Mouse (Mus musculus) embryo, embryonic 10 days (tissue): ENCODE data around the gene Rnf212.
A peak's percentile ranks its signal among the peaks of the same experiment; 100 is the strongest.

ENCODE experiments used
- DNase-seq: peaks from one replicate; pipeline ENCODE4 v3.0.0-alpha.2; 2015; ENCODE audit warnings: low spot score

Rnf212 gene

DNA sequence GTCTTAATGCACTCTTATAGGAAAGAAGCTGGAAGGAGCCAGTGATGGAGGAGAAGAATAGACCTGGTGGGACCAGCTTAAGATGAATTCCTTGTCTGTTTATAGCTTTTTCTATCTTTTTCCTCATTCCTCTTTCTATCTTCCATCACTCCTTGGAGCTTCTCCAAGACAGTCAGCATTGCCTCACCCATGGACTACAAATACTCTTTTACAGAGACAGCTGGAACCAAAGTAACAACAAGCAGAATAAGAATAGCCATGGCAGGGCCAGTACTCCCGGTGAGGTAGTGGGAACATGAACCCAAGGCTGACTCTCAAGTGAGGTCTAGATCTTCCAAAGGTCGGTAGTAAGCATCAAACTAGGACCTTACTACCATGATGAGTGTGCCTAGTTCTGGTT, 61.7 kb downstream of the Rnf212 start:
- DNase-seq = no peak

DNA sequence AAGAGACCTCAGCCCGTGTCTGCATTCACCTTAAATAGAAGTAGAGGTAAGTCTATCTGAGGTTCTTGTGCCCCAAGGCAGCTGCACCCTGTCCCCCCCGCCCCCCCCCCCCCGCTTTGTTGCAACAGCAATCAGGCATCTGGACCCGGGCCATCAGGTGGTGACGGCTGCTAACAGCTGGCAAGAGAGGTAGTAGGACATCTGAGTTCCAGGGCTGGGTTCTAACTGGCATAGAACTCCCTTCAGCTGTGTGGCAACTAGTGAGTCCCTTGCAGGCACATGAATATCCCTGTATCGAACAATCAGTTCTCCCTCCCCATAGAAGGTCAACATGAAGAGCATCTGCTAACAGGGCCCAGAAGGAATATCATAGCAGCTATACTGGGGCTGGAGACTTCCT, 62.8 kb downstream of the Rnf212 start:
- no peak for DNase-seq

DNA sequence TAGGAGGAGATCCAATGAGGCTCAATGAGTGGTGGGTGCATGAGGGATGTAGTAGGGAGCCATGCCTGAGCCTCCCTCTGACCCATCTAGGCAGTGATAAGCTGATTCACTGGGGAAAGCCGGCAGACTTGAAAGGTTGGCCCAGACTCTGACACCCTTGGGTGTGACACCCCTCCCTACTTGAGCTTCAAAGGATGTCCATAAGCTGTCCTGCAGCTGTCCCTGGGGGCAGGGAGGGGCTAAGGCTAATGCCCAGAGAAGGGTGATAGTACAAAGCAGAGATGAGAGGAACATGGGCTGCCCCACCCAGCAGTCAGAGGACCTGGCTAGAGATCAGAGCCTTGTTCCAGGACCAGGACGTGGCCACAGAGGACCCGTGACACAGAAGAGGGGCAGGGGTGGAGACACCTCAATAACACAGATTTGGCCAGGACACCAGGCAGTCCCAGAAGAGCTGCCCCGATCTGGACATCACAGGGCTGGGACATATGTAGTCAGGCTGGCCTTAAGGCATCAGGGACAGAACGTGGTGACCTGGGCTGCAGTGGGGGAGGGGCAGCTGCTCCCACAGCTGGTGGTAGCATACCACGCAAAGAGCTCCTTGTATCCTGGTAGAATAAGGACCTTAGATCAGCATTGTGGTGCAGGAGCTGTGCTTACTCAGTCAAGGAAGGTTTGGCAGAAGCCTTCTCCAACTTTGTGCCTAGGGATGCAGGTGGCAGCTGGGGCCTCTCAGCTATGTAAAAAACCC, 65.6 kb downstream of the Rnf212 start:
- DNase-seq = no peak

DNA sequence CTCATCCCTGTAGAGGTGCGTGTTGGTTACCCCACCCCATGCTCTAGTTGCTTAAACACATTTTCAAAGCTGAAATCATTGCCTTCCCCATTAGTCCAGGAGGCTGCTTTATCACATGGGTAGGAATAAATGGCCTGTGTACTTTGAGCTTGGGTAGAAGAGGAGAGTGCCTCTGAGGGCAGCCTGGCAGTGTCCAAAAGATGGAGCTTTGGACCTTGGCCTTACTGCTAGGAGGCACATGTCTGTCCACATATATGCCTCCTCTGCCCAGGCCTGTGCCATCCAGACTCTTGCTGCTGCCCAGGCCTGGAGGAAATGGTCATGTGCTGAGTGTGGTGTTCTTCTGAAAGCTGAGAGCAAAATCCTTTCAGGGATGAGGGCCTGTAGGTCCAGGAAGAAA, 66.4 kb downstream of the Rnf212 start:
- no peak for DNase-seq

DNA sequence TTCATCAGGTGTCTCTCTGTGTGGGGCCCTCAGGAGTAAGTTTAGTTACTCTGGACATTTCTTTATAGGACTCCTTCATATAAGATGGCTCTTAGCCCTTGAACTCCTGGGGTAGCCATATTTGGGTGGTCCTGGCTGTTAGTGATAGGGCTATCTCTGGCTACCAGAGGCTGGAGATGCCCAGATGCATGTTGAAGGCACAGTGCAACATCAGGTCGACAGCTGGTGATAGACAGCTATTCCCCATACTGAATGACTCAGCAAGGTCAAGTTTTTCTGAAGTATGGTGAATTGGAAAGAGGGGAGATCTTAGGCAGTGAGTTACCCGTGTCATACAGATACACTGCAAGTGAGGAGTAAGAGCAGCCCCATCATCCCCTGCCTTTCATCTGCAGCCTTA, 67.0 kb downstream of the Rnf212 start:
- DNase-seq = no peak

DNA sequence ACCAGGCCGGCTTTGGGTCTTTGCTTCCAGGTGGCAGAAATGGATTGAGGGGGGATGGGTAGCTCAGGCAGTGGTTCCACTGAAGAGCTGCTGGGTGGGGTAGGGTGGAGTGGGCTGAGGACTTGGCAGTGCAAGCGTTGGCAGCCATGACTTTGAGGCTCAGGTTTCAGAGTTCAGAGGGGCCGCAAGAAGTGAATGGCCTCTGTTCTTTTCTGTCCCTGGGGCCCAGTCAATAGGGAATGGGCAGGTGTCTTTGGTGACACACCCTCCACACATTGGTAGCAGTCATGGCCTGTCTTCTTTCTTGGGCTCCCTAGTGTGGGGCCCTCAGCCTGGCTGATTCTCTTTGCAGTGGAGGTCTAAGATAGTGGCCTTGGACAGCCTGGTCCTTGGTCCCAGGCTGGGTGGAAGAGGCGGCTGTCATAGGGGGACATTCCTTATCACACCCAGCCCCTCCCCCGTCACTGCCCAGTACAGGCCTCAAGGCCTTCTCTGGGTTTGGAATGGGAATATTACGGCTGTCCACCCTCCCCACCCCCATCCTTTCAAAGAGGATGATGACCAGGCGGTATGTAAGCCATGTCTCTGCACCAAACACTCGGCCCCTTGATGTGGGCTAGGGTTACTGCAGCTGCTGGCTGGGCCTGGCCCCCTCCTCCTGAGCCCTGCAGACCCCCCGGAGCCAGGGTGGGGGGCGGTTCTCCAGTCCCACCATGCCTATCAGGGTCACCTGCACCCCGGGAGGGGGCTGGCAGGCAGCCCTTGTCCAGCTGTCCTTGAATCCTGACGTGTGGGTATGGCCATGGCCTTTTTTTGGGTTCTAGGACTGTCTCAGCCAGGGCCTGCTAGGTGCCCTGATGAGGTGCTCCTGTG, 70.8 kb downstream of the Rnf212 start:
- DNase-seq = no peak

DNA sequence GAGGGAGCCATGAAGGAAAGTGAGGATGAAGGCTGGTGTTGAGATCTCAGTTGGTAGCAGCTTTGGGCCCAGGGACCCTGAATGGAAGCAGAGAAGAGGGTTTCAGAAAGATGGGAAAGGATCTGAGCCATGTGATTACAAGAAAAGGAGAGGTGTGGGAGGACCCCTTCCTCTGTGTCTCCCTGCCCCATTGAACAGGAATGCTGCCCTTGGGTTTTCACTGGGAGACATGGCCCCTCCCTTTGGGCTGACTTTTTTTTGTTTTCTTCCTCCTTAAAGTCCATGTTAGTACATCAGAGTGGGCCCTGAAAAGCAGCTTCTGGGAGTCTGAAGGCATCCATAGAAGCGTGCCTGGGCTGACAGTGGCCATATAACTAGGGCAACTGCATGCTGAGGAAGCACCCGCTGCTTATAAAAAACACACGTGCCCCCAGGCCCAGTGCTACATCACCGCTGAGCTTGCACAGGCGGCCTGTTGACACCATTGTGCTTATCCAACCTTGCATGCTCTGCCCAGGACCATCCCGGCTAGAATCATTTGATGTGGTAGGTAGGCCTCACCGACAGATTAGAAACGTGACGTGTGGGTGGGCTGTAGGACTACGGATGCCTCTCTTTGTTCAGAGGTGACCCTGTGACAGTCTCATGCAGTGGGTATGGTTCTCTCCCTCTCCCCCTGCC, 73.3 kb downstream of the Rnf212 start:
- no peak for DNase-seq

DNA sequence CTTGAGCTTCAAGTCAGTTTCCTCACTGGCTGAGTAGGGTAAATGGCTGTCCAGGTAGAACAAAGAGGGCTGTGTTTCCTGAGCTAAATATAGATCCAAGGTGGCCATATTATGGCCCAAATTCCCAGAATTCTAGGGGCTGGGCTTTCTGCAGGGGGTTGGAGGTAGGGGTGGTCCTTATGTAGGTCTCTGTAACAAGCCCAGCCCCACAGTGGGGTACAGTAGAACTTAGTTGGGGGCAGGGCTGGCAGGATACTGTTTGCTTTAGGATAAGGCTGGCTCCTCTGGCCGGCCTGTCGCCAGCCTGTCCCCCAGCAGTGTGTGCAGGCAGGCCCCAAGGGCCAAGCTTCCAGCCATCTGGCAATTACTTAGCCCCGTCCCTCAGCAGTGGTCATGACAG, 74.4 kb downstream of the Rnf212 start:
- DNase-seq = no peak

DNA sequence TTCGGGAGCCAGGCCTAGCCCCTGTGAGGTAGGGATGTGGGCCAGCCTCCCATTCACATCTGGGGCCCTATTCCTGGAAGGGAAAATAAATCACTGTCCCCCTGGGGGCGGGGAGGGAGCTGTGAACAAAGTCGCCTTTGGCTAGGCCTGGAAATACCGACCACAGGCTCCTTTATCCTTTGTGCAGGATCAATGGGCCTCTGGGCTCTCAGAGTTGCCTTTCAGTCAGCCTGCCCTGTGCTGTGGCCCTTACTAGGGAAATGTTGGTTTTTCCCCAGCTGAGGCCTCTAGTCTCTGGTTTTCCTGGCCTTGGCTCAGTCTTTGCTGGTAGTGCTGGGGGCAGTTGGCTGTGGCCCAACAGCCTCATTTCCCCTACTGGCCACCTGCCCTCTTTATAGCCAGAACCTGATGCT, 77.4 kb downstream of the Rnf212 start:
- DNase-seq = peak; percentile 74

DNA sequence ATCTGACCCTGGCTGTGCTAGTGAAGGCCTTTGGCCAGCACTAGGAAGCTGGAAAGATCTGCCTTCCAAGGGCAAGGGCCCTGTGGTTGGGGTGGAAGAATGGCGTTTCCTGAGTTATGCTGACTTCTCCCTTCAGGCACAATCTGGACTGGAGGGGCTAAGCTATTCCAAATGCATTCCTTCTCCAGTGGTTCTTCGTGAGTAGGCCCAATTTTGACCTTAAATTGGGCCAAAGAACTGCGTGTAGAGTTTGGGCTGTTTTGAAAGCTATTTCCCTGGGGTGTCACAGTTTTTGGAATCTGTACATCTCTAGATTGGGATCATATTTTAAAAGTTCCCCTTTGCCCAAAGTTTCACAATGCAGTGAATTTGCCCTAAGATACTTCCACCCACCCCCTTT, 78.2 kb downstream of the Rnf212 start:
- DNase-seq = no peak

DNA sequence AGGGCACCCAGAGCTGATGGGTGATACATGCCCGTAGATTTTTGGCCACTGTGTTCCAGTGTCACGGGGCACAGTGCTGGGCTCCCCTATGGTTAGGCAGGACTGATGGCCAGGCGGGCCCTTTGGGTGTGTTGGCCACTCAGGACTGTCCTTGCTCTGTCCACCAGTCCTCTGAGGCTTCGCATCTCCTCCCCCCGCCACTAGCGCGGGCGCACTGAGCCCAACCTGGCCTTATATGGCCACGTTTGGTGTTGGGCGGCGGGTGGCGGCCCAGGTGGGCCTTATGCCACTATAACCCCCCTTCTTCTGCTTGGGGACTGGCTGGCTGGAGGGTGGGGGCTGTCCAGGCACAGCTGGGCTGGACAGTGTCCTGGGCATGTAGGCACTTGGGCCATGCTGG, 78.9 kb downstream of the Rnf212 start:
- DNase-seq = no peak

DNA sequence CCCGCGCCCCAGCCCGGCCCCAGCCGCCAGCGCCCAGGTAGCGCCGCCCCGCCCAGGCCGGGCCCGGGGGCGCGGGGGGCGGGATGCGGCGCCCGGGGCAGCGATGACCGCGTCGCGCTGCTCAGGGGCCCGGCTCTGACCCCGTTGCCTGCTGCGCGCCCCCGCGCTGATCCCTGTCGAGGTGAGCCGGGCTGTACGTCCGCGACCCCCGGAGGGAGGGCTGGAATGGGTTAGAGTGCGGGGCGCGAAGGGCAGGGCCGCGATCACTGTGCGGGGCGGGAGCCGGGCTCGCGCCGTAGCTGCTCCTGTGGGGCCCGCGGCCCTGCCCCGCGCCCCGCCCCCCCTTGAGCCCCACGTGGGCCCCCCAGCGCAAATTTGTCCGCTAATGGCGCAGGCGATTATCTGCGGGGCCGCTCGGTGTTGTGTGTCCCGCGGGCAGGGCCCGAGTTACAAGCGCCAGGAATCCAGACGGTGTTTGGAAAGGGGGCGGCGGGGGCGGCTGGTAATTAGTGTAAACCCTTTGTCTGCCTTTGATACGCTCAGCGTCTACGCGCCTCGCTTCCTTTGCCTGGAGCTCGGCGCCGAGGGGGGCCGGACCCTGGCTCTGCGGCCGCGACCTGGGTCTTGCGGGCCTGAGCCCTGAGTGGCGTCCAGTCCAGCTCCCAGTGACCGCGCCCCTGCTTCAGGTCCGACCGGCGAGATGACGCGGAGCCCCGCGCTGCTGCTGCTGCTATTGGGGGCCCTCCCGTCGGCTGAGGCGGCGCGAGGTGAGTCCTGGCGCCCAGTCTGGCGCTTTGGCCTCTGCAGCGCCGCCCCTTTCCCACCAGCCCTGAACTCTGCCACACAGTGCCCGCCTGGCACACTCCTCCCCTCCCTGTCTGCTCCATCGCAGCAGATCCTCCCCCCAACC, 80.2 kb downstream of the Rnf212 start:
- DNase-seq = peak; percentile 45

DNA sequence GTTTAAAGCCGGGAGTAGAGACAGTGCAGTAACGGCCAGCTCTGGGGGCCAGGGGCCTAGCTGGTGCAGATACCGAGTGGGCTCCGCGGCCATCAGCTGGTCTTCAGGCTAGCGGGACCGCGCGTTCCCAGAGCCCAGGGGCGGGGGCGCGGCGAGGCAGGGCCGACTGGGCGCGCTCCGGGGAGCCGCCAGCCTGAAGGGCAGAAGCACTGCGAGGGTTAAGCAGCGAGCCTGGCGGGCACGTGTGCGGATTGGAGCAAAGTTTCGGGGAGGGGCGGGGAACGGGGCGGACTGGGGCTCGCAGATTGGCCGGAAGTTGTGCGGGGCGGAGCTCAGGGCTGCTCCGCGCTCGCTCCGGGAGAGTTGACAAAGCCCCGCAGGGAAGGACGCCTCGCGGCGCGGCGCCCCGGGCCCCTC, 80.9 kb downstream of the Rnf212 start:
- peak; percentile 94 for DNase-seq

DNA sequence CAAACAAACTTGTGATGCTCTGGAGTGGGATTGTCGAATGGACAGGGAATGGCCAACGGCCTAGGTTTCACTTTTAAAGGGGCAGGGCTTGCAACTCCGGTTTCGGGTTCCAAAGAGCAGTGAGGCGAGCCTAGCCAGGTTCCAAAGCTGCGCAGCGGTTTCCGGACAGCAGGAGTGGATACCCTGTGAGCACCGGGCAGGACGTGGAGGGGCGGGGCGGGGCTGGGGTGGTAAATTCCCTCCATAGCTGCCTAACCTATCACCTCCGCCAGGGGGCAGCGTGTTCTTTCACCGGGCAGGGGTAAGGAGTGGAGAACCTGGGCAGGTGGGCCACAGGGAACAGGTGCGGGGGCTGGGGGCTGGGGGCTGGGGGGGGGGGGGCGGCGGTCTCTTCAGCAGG, 82.5 kb downstream of the Rnf212 start, which contains the start of gene Fgfrl1:
Gene Fgfrl1, plus strand, starts transcription at position 112 of the 400 bp plus-strand sequence.
- peak; percentile 57 for DNase-seq

DNA sequence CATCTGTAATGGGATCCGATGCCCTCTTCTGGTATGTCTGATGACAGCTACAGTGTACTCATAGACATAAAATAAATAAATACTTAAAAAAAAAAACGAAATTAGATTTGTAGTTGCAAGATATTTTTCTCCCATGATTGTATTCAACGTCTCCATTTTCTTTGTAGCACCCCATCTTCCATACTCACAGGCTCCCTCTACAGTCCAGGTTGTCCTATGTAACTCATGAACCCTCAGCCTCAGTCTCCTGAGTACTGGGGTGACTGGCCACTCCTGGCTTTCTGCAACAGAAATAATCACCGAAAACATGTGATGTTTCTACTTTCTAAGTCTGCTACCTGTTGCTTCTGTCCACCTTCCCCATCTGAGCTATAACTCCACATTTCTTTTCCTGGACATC, 83.6 kb downstream of the Rnf212 start:
- no peak for DNase-seq

DNA sequence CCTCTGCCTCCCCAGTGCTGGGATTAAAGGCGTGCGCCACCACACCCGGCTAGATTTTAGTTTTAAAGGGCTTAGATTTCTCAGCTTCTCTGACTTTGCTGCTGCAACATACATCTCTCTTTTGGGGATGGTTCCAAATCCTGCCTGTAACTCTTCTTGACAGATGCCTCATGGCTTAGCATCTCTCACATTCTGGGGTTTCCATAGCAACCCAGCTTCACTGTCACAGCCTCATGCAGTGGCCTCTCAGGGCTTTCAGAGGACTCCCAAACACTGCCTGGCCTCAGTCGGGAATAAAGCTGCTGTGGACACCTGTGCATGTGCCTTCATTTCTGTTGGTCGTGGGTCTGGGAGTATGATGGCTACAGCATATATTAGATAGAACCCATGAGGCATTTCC, 85.7 kb downstream of the Rnf212 start:
- DNase-seq = no peak

DNA sequence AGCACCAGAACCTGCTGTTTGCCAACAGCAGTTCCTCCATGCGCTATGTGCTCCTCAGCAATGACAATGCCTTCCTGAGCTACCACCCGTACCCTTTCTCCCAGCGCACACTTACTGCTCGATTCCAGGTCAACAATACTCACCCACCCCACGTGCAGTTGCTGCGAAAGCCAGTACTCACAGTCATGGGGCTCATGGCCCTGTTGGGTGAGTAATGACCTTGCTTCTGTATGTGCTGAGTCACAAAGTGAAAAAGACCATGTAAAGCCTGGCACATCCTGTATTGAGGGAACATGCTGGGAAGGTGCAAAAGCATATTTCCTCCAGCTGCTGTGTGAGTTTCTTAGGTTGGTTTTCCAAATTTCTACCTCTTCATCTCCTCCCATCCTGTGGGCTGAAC, 93.9 kb downstream of the Rnf212 start:
- DNase-seq = no peak

DNA sequence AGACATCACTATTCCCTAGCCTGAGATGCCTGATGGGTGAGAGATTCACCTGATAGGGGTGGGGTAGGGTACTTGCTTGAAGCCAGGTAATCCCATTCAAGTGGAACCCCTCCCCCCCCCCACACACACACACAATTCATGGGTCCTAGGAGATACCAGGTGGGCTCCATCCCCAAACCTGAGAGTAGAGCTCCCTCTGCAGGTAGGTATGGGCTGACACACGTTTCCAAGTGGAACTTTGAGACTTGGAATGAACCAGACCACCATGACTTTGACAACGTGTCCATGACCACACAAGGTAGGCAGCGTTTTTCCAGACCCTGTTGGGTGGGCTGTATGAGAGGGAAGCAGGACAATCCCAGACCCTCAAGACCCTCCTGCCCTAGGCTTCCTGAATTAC, 94.9 kb downstream of the Rnf212 start:
- DNase-seq = no peak
